ENCODE assay signal across 9 mouse cellular contexts in the genomic region with DNA sequence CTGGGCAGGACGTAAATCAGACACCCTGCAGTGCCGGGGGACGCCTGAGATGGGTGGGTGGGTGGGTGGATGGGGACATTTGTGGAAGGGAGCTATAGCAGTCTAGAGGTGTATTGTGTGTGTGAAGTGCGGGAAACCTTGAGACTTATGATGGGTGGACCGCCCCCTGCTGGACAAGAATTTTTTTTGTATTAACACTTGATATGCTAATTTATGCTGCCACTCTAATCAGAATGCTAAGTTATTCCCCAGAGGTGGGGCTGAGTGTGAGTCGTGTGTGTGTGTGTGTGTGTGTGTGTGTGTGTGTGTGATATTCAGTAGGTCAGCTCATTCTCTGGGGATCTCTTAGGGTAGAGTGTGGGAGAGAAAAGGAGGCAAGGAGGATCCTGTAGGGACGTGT. TPM values are rescaled to one million over a fixed set of nuclear protein-coding genes. Genes with fewer than 3 reads are reported as not detected.
DNase-seq lines count a peak whose midpoint lies in the region; ATAC-seq and TF ChIP-seq lines count a peak whose summit lies in the region.
"Had no signal": no experiment of that assay in that cellular context is flagged by ENCODE, and none has a peak within 500 bp of the region (broad histone marks: within the 10 kb centered on the region; RNA-seq: fewer than 3 reads in every experiment).

No protein-coding gene starts in this region.

- peak; percentile 88 for DNase-seq in lung, embryonic 14.5 days
- DNase-seq in lung, adult 18-20 months: no peak
- peak; percentile 41 for DNase-seq in T-cell, adult 2 months (ENCODE audit: low spot score)
- DNase-seq in liver, embryonic 11.5 days (ENCODE audit: low spot score): no peak
- DNase-seq in adrenal gland, adult 18-20 months (ENCODE audit: low spot score in 2 of 2): no peak

- no peak overlapping the region for H3K9ac ChIP-seq in lung, embryonic 14.5 days
- H3K9ac ChIP-seq in embryonic facial prominence, embryonic 15.5 days: no peak overlapping the region
- H3K9ac ChIP-seq in liver, embryonic 11.5 days (ENCODE audit: low read depth, low read length): 0 out of 2 replicates have a peak overlapping the region, but pooled peaks have one; percentile 6

- no peak for TF ChIP-seq POLR2A in small intestine, adult 2 months (IDR thresholded peaks at IDR 0.05; ENCODE audit: low read depth, low read length)

- peaks cover 21% of the 10 kb centered on the region for H3K4me1 ChIP-seq in lung, embryonic 14.5 days (ENCODE audit: insufficient read depth)
- H3K4me1 ChIP-seq in embryonic facial prominence, embryonic 15.5 days: peaks cover 66% of the 10 kb centered on the region
- peaks cover 40% of the 10 kb centered on the region for H3K4me1 ChIP-seq in liver, embryonic 11.5 days (replicated peaks; ENCODE audit: control insufficient read depth, insufficient read depth, low read length)
- peaks cover 21% of the 10 kb centered on the region for H3K4me1 ChIP-seq in small intestine, adult 2 months (ENCODE audit: control insufficient read depth, insufficient read depth, insufficient read length, low read length)

- H3K9me3 ChIP-seq in lung, embryonic 14.5 days (ENCODE audit: low read depth, low read length): no peaks in the 10 kb centered on the region
- no peaks in the 10 kb centered on the region for H3K9me3 ChIP-seq in embryonic facial prominence, embryonic 15.5 days (replicated peaks)
- no peaks in the 10 kb centered on the region for H3K9me3 ChIP-seq in liver, embryonic 11.5 days (ENCODE audit: control insufficient read depth, low read length)
- H3K9me3 ChIP-seq: limb, embryonic 15.5 days had no signal

- no peaks in the 10 kb centered on the region for H3K36me3 ChIP-seq in lung, embryonic 14.5 days (ENCODE audit: insufficient read depth)
- 0 out of 2 replicates have a peak, but pooled peaks cover 2% of the 10 kb centered on the region for H3K36me3 ChIP-seq in embryonic facial prominence, embryonic 15.5 days
- no peaks in the 10 kb centered on the region for H3K36me3 ChIP-seq in liver, embryonic 11.5 days (ENCODE audit: control insufficient read depth, insufficient read depth, low read length)
- H3K36me3 ChIP-seq in small intestine, adult 2 months (ENCODE audit: control insufficient read depth, insufficient read depth, low read length): no peaks in the 10 kb centered on the region
- H3K36me3 ChIP-seq: limb, embryonic 15.5 days had no signal

- peak overlapping the region; percentile 98 for H3K4me2 ChIP-seq in lung, embryonic 14.5 days
- peak overlapping the region; percentile 95; the same call in 1 of the 2 replicates for H3K4me2 ChIP-seq in embryonic facial prominence, embryonic 15.5 days (replicated peaks)
- H3K4me2 ChIP-seq in liver, embryonic 11.5 days: peak overlapping the region; percentile 86

- 28% methylated on average over 7 of the region's 7 CpGs for WGBS in lung, embryonic 14.5 days
- 22% methylated on average over 7 of the region's 7 CpGs for WGBS in embryonic facial prominence, embryonic 15.5 days
- 29% methylated on average over 7 of the region's 7 CpGs for WGBS in liver, embryonic 11.5 days
- 35% methylated on average over 7 of the region's 7 CpGs for WGBS in small intestine, adult 2 months

- H3K27ac ChIP-seq in lung, embryonic 14.5 days (ENCODE audit: low read depth): peak overlapping the region; percentile 12; the same call in 1 of the 2 replicates
- H3K27ac ChIP-seq in embryonic facial prominence, embryonic 15.5 days (replicated peaks): no peak overlapping the region
- H3K27ac ChIP-seq in liver, embryonic 11.5 days (ENCODE audit: low read depth, low read length): no peak overlapping the region
- no peak overlapping the region for H3K27ac ChIP-seq in small intestine, adult 2 months (ENCODE audit: insufficient read depth, low read depth, low read length)

- no peak for ATAC-seq in lung, embryonic 14.5 days (ENCODE audit: insufficient read depth)
- ATAC-seq in embryonic facial prominence, embryonic 15.5 days (ENCODE audit: insufficient number of reproducible peaks, low FRiP score, low TSS enrichment, low read depth): no peak
- ATAC-seq in liver, embryonic 11.5 days (replicated peaks; ENCODE audit: low FRiP score): no peak
- ATAC-seq in megakaryocyte-erythroid progenitor cell, adult 5-6 weeks (replicated peaks; ENCODE audit: low FRiP score, low TSS enrichment, poor library complexity, severe bottlenecking): no peak

- H3K4me3 ChIP-seq in lung, embryonic 14.5 days (ENCODE audit: low read depth, low read length): no peak overlapping the region
- H3K4me3 ChIP-seq in embryonic facial prominence, embryonic 15.5 days (replicated peaks): no peak overlapping the region
- no peak overlapping the region for H3K4me3 ChIP-seq in liver, embryonic 11.5 days (ENCODE audit: low read depth, low read length)
- H3K4me3 ChIP-seq in small intestine, adult 2 months (ENCODE audit: low read depth, low read length): no peak overlapping the region

- peaks cover 15% of the 10 kb centered on the region; the same call in 1 of the 2 replicates for H3K27me3 ChIP-seq in lung, embryonic 14.5 days (ENCODE audit: insufficient read depth, low read length)
- peaks cover 6% of the 10 kb centered on the region; the same call in 1 of the 2 replicates for H3K27me3 ChIP-seq in embryonic facial prominence, embryonic 15.5 days
- H3K27me3 ChIP-seq in liver, embryonic 11.5 days (replicated peaks; ENCODE audit: control insufficient read depth, insufficient read depth, low read length): peaks cover 44% of the 10 kb centered on the region
- peaks cover 49% of the 10 kb centered on the region for H3K27me3 ChIP-seq in small intestine, adult 2 months (ENCODE audit: control insufficient read depth, insufficient read depth, low read length)

- TF ChIP-seq CTCF in lung, embryonic 14.5 days (IDR thresholded peaks at IDR 0.05; ENCODE audit: low read depth): peak; percentile 62
- TF ChIP-seq CTCF in small intestine, adult 2 months (IDR thresholded peaks at IDR 0.05; ENCODE audit: extremely low read depth, insufficient read length, insufficient replicate concordance, low read depth, low read length): peak; percentile 16; the same call in 1 of the 2 replicates

RNA-seq across cellular contexts. Expression of gene Dpf1, which starts 2.9 kb away (rescaled TPM):
- polyA plus RNA-seq in lung, embryonic 14.5 days (2014; fragmentation: Nextera tagmentation; extraction: Ambion mirVana): 13.5 and 14.7 TPM in 2 replicates
- polyA plus RNA-seq in embryonic facial prominence, embryonic 15.5 days (2015; fragmentation: Nextera tagmentation; extraction: Ambion mirVana): 14.4 and 20.4 TPM in 2 replicates
- polyA plus RNA-seq in liver, embryonic 11.5 days (2014; fragmentation: Nextera tagmentation; extraction: Ambion mirVana): 6.1 and 7.5 TPM in 2 replicates
- 0.47 and 0.53 TPM in 2 replicates for polyA plus RNA-seq in small intestine, adult 2 months (2012; rRNA removed)
- 2.5 and 2.9 TPM in 2 replicates for total RNA-seq in megakaryocyte-erythroid progenitor cell, adult 5-6 weeks (2014; fragmentation: Nextera tagmentation)
- 0.19 and 14.6 TPM in 2 replicates for total RNA-seq in megakaryocyte-erythroid progenitor cell, adult 5-6 weeks (2017)
- total RNA-seq in adrenal gland, adult 18-20 months (2021): 1 to 10 TPM; 1.8 to 4.5 TPM

RNA-seq across cellular contexts. Expression of gene Ppp1r14a, which starts 17.5 kb away (rescaled TPM):
- polyA plus RNA-seq in lung, embryonic 14.5 days (2014; fragmentation: Nextera tagmentation; extraction: Ambion mirVana): 114 and 127 TPM in 2 replicates
- 17.3 and 18.1 TPM in 2 replicates for polyA plus RNA-seq in embryonic facial prominence, embryonic 15.5 days (2015; fragmentation: Nextera tagmentation; extraction: Ambion mirVana)
- polyA plus RNA-seq in liver, embryonic 11.5 days (2014; fragmentation: Nextera tagmentation; extraction: Ambion mirVana): 6.0 and 6.9 TPM in 2 replicates
- 34.1 and 57.4 TPM in 2 replicates for polyA plus RNA-seq in small intestine, adult 2 months (2012; rRNA removed)
- not detected in 2 replicates for total RNA-seq in megakaryocyte-erythroid progenitor cell, adult 5-6 weeks (2014; fragmentation: Nextera tagmentation)
- total RNA-seq in megakaryocyte-erythroid progenitor cell, adult 5-6 weeks (2017): not detected in 2 replicates
- 1 to 10 TPM; 4.8 TPM for total RNA-seq in adrenal gland, adult 18-20 months (2021)

RNA-seq across cellular contexts. Expression of gene Spint2, which starts 24.9 kb away (rescaled TPM):
- polyA plus RNA-seq in lung, embryonic 14.5 days (2014; fragmentation: Nextera tagmentation; extraction: Ambion mirVana): 243 and 265 TPM in 2 replicates
- 212 and 261 TPM in 2 replicates for polyA plus RNA-seq in embryonic facial prominence, embryonic 15.5 days (2015; fragmentation: Nextera tagmentation; extraction: Ambion mirVana)
- 51.6 and 53.7 TPM in 2 replicates for polyA plus RNA-seq in liver, embryonic 11.5 days (2014; fragmentation: Nextera tagmentation; extraction: Ambion mirVana)
- polyA plus RNA-seq in small intestine, adult 2 months (2012; rRNA removed): 663 and 1,754 TPM in 2 replicates
- total RNA-seq in megakaryocyte-erythroid progenitor cell, adult 5-6 weeks (2014; fragmentation: Nextera tagmentation): 34.9 and 39.2 TPM in 2 replicates
- total RNA-seq in megakaryocyte-erythroid progenitor cell, adult 5-6 weeks (2017): 28.1 and 35.4 TPM in 2 replicates
- total RNA-seq in adrenal gland, adult 18-20 months (2021): 10 to 100 TPM; 48.4 to 83.8 TPM

RNA-seq across cellular contexts. Expression of gene 2200002D01Rik, which starts 58.4 kb away (rescaled TPM):
- polyA plus RNA-seq in lung, embryonic 14.5 days (2014; fragmentation: Nextera tagmentation; extraction: Ambion mirVana): 4.6 and 4.7 TPM in 2 replicates
- 11.5 and 12.2 TPM in 2 replicates for polyA plus RNA-seq in embryonic facial prominence, embryonic 15.5 days (2015; fragmentation: Nextera tagmentation; extraction: Ambion mirVana)
- 3.2 and 4.4 TPM in 2 replicates for polyA plus RNA-seq in liver, embryonic 11.5 days (2014; fragmentation: Nextera tagmentation; extraction: Ambion mirVana)
- polyA plus RNA-seq in small intestine, adult 2 months (2012; rRNA removed): 287 and 852 TPM in 2 replicates
- 0.74 and 0.98 TPM in 2 replicates for total RNA-seq in megakaryocyte-erythroid progenitor cell, adult 5-6 weeks (2014; fragmentation: Nextera tagmentation)
- total RNA-seq in megakaryocyte-erythroid progenitor cell, adult 5-6 weeks (2017): 5.6 TPM in 1 of 2 replicates, not detected in the other
- 1 to 10 TPM; 1.8 to 2.8 TPM for total RNA-seq in adrenal gland, adult 18-20 months (2021)

Comparison
In these comparisons a context has a peak if more than half of its experiments do, and no peak if none do; other contexts are left out.
1. DNase-seq: peak in lung, embryonic 14.5 days (single experiment) and T-cell, adult 2 months (single experiment); none in lung, adult 18-20 months (0 of 2), liver, embryonic 11.5 days (single experiment) and adrenal gland, adult 18-20 months (0 of 2).
2. Peak in every context shown above with its lines, with median percentiles within 50 percentile points of each other: H3K4me2 ChIP-seq.